Mouse (Mus musculus) ES-E14 (cell line): Measurements from ENCODE around the gene Gm11985. TPM values are rescaled to one million over a fixed set of nuclear protein-coding genes. Genes with fewer than 3 reads are reported as not detected.

ENCODE experiments used
- DNase-seq: peaks from one replicate; pipeline ENCODE4 v3.0.0-alpha.2; 2013; ENCODE audit warnings: low read depth, low spot score
- H3K27ac ChIP-seq: 2 replicates; pipeline ENCODE4 v1.5.1; 2012; ENCODE audit warnings: low read depth, mild to moderate bottlenecking, low read length, moderate library complexity, mixed read lengths; ENCODE audit not compliant: poor library complexity, insufficient read depth, severe bottlenecking
- H3K36me3 ChIP-seq: 2 replicates; pipeline ENCODE4 v1.6.1; 2012; ENCODE audit warnings: mild to moderate bottlenecking, low read length, moderate library complexity, mixed read lengths; ENCODE audit not compliant: control insufficient read depth, poor library complexity, insufficient read depth, severe bottlenecking
- H3K4me1 ChIP-seq, 2 experiments: fragments of 150-350 bp in 1 of 2; sonication (generic) in 1 of 2; 2 replicates each; pipeline ENCODE4 v1.6.1; 2012; ENCODE audit warnings: low read length in 2 of 2, mild to moderate bottlenecking in 1 of 2, mixed read lengths in 1 of 2; ENCODE audit not compliant: control insufficient read depth in 2 of 2, insufficient read depth in 2 of 2, poor library complexity in 1 of 2
- H3K4me3 ChIP-seq, 2 experiments: fragments of 150-350 bp in 1 of 2; sonication (generic) in 1 of 2; 2 replicates each; pipeline ENCODE4 v1.5.1; 2012; ENCODE audit warnings: low read length in 2 of 2, low read depth in 1 of 2, mild to moderate bottlenecking in 1 of 2, mixed read lengths in 1 of 2; ENCODE audit not compliant: insufficient read depth in 1 of 2, poor library complexity in 1 of 2, severe bottlenecking in 1 of 2
- H3K9ac ChIP-seq: 2 replicates; pipeline ENCODE4 v1.6.1; 2012; ENCODE audit warnings: low read depth, mild to moderate bottlenecking, low read length, mixed read lengths; ENCODE audit not compliant: poor library complexity, insufficient read depth, severe bottlenecking
- H3K9me3 ChIP-seq: fragments of 150-350 bp; sonication (generic); 2 replicates; pipeline ENCODE4 v1.6.1; 2012; ENCODE audit warnings: low read depth, mild to moderate bottlenecking, low read length; ENCODE audit not compliant: control insufficient read depth, insufficient read depth
- CHD2 ChIP-seq: IDR thresholded peaks from 2 replicates; pipeline ENCODE4 v1.6.1; 2014; ENCODE audit warnings: mild to moderate bottlenecking, low read depth, low read length, inconsistent platforms
- HCFC1 ChIP-seq: IDR thresholded peaks from 2 replicates; pipeline ENCODE4 v1.6.1; 2012; ENCODE audit warnings: low read length, inconsistent platforms, borderline replicate concordance; ENCODE audit not compliant: insufficient read depth
- MAFK ChIP-seq: IDR thresholded peaks from 2 replicates; pipeline ENCODE4 v1.6.1; 2014; ENCODE audit warnings: mild to moderate bottlenecking, low read depth, low read length, inconsistent platforms; ENCODE audit not compliant: insufficient read depth
- ZC3H11A ChIP-seq: IDR thresholded peaks from 2 replicates; pipeline ENCODE4 v1.6.1; 2012; ENCODE audit warnings: low read depth, mild to moderate bottlenecking, inconsistent platforms, low read length, borderline replicate concordance
- ZNF384 ChIP-seq: IDR thresholded peaks from 2 replicates; pipeline ENCODE4 v1.6.1; 2012; ENCODE audit warnings: low read depth, low read length, inconsistent platforms
- in situ Hi-C, 2 experiments: fragments of 600-800 bp; cut with MboI; formaldehyde crosslinking; loops; one replicate each; pipeline ENCODE4 v1.15.1; 2025; ENCODE audit warnings: low sequenced_read_pairs in 2 of 2, inconsistent platforms in 1 of 2; ENCODE audit not compliant: unreplicated experiment in 2 of 2
- total RNA-seq: library from RNA; depleted of rRNA; stranded (reverse); fragments of 300-350 nt; gene quantifications from 2 replicates; pipeline ENCODE4 v1.2.3, GENCODE M21; 2012

Gene Gm11985
- total RNA-seq, 1 experiment = not detected

DNA sequence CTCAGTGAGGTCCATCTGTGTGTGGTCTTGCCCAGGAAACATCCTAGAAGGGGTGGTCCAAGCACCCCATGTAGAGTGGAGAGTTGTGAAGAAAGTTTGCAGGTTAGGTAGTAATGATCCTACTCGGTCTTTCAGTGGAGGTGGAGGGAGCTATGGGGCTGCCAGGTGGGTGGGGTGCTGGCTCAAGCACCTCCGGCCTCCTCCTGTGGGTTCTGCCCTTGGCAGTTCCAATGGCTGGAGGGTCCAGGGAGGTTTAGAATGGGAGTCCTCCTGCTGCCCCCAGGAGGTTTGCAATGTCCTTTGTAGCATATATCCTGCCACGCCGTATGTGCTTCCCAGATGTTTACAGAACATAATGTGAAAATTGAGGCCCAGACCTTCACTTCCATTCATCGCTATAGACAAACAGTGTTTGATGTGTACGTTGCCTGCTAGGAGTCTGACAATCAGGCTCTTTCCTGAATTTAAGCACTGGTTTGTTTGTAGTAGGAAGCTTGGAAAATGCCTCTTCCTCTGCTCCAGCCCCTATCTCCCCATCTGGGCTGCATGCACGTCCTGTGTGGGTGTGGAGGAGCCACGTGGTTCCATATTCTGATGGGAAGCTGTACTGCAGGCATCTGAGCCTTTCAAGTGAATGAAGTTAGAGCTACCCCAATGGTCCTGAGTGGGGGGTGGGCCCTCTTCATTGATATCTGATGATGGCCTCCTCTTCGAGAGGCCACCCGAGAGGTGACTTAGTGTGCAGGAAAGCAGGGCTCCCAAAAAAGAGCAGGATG is 10.3 kb upstream of the Gm11985 start:
- H3K27ac ChIP-seq = no peak overlapping the region
- no peak for TF ChIP-seq ZC3H11A
- TF ChIP-seq CHD2 = no peak
- no peak for TF ChIP-seq MAFK
- TF ChIP-seq ZNF384 = no peak
- no peak for TF ChIP-seq HCFC1
- no peak overlapping the region for H3K4me3 ChIP-seq
- H3K36me3 ChIP-seq = no peaks in the 10 kb centered on the region
- no peak for DNase-seq
- in situ Hi-C loops = no loop called here
- H3K9ac ChIP-seq = no peak overlapping the region
- H3K4me1 ChIP-seq = no peaks in the 10 kb centered on the region
- H3K9me3 ChIP-seq = no peaks in the 10 kb centered on the region

GRCm38 (mm10) chr11:7198006-7198405 is 9.6 kb upstream of the Gm11985 start:
- Histone ChIP-seq H3K9me3 (no peaks in the 10 kb centered on the region), H3K27ac (no peak overlapping the region), H3K36me3 (no peaks in the 10 kb centered on the region), H3K4me3 (peak overlapping the region in 1 of 2 experiments; percentile 16; a peak in 1 of 4 replicates), H3K4me1 (no peaks in the 10 kb centered on the region), H3K9ac (no peak overlapping the region)
- TF ChIP-seq ZNF384 = no peak
- TF ChIP-seq ZC3H11A = no peak
- TF ChIP-seq HCFC1 = no peak
- no peak for TF ChIP-seq MAFK
- no peak for TF ChIP-seq CHD2
- in situ Hi-C loops = no loop called here
- DNase-seq = no peak

DNA sequence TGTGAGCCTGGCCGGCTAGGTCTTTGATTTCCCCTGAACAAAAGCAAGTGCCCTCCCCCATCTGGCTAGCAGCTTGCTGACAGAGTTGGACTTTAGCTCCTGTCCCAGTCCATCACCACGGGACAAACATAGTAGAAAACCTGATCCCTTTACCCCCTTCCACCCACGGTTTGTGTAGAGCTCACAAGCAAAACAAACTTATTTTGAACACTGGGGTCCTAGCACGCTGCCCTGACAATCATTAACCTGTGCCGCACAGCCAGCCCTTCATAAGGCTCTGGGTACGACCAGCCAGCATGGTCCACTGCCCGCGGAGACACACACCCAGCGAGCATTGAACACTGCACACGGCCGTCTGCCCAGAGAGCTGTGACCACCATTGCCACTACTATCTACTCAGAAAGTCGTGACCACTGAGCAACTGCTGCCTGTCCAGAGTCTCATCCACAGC is 9.1 kb upstream of the Gm11985 start, which contains the start of gene Igfbp1:
Gene Igfbp1, plus strand, starts transcription at position 292 of the 451 bp plus-strand sequence.
- peak within 1 kb of the TSS in 1 of 2 experiments; percentile 16; a peak in 1 of 4 replicates for H3K4me3 ChIP-seq
- H3K9me3 ChIP-seq = no peaks in the 10 kb centered on the region
- H3K27ac ChIP-seq = no peak within 1 kb of the TSS
- in situ Hi-C loops = no loop called here
- H3K36me3 ChIP-seq = no peaks in the 10 kb centered on the region
- H3K9ac ChIP-seq = no peak within 1 kb of the TSS
- no peaks in the 10 kb centered on the region for H3K4me1 ChIP-seq
- TF ChIP-seq ZNF384 (no peak), ZC3H11A (no peak), CHD2 (no peak), MAFK (no peak), HCFC1 (no peak)
- no peak for DNase-seq

DNA sequence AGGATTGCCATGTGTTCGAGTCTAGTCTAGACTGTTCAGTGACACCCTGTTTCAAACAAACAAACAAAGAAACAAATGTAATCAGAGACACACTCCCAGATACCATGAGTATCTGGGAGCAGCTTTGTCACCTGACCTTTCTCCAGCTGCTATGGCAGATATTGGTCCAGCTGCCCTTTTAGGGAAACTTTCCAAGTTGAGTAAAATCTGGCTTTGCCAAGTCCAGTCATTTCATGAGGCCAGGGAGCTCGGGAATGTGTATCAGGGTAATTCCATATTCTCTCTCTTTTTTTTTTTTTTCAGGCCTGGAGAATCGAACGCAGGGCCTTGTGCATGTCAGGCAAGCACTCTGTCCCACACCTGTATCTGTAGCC is 6.9 kb upstream of the Gm11985 start:
- H3K36me3 ChIP-seq = no peaks in the 10 kb centered on the region
- H3K4me1 ChIP-seq = no peaks in the 10 kb centered on the region
- no peak for DNase-seq
- H3K4me3 ChIP-seq = no peak overlapping the region
- no peaks in the 10 kb centered on the region for H3K9me3 ChIP-seq
- in situ Hi-C loops = no loop called here
- no peak overlapping the region for H3K27ac ChIP-seq
- no peak overlapping the region for H3K9ac ChIP-seq
- TF ChIP-seq HCFC1 (no peak), CHD2 (no peak), MAFK (no peak), ZC3H11A (no peak), ZNF384 (no peak)
